Mouse (Mus musculus): Measurements from ENCODE around the gene Ntn5.

- TF ChIP-seq CTCF (IDR thresholded peaks at IDR 0.05; ENCODE audit: low read depth, low read length), result no peak
- no peak for TF ChIP-seq POLR2A (IDR thresholded peaks at IDR 0.05; ENCODE audit: borderline replicate concordance, low read depth, low read length)
These were observed 3.7 kb upstream of the Ntn5 start for GRCm38 (mm10) chr7:45679966-45680621.

Measured in bone marrow macrophage, adult 2 months (primary cell).